In the genomic region with DNA sequence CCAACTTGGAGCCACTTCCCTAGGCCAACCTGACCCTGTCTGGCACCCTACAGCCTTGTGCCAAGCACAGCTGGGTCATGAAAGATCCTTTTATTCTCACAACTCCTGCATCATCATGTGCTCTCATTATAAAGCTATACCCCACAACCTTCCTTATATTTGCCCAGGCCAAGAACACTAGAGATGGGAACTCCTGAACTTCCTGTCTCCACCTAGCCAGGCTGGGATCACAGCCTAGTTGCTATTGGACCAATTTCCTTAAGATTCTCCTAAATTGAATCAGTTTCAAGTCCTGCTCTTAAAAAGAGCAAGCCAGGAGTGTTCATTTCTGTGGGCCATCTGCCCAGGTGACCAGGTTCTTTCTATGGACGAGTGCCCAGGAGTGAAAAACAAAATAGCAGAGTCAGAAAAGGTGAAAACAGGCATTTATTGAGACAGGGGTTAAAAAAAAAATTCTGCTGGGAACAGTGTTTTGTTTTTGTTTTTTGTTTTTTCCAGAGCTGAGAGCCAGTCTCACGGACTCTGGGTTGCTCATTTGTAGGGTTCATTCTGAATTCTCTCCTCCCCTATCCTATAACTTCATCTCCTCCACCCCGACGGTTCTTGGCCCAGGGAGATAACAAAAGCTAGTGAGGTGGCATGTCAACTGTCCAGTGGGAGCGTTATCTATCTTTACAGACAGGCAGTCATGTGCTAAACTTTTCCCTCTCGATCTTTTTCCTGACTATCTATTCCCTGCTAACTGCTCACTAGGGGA, we compare ENCODE assay signal across 8 mouse cellular contexts. TPM values are rescaled to one million over a fixed set of nuclear protein-coding genes. Genes with fewer than 3 reads are reported as not detected.
A peak's percentile ranks its signal among the peaks of the same experiment; 100 is the strongest.
DNase-seq lines count a peak whose midpoint lies in the region; ATAC-seq and TF ChIP-seq lines count a peak whose summit lies in the region.

No protein-coding gene starts in this region.

- peak overlapping the region; percentile 89 for H3K27ac ChIP-seq in kidney, postnatal 0 days
- peak overlapping the region; percentile 69 for H3K27ac ChIP-seq in bone marrow macrophage, adult 2 months (ENCODE audit: insufficient read depth, low read depth, low read length)
- peak overlapping the region; percentile 89 for H3K27ac ChIP-seq in forebrain, postnatal 0 days (ENCODE audit: low read depth, low read length)
- H3K27ac ChIP-seq in liver, embryonic 16.5 days (ENCODE audit: low read length) = peak overlapping the region; percentile 100

- H3K27me3 ChIP-seq in kidney, postnatal 0 days (ENCODE audit: insufficient read depth, low read length) = no peaks in the 10 kb centered on the region
- H3K27me3 ChIP-seq in forebrain, postnatal 0 days (ENCODE audit: insufficient read depth, low read length) = no peaks in the 10 kb centered on the region
- H3K27me3 ChIP-seq in liver, embryonic 16.5 days (ENCODE audit: control insufficient read depth, insufficient read depth, low read depth, low read length) = no peaks in the 10 kb centered on the region

- H3K9me3 ChIP-seq in kidney, postnatal 0 days (replicated peaks; ENCODE audit: low read length) = no peaks in the 10 kb centered on the region
- H3K9me3 ChIP-seq in forebrain, postnatal 0 days (ENCODE audit: low read length) = no peaks in the 10 kb centered on the region
- no peaks in the 10 kb centered on the region for H3K9me3 ChIP-seq in liver, embryonic 16.5 days (replicated peaks; ENCODE audit: control insufficient read depth, low read length)

- H3K4me2 ChIP-seq in kidney, postnatal 0 days (ENCODE audit: low read length) = peak overlapping the region; percentile 65
- H3K4me2 ChIP-seq in forebrain, postnatal 0 days (ENCODE audit: low read depth) = peak overlapping the region; percentile 83
- peak overlapping the region; percentile 85 for H3K4me2 ChIP-seq in liver, embryonic 16.5 days (ENCODE audit: low read depth, low read length)

- peak overlapping the region; percentile 79 for H3K4me3 ChIP-seq in kidney, postnatal 0 days (replicated peaks; ENCODE audit: low read depth, low read length)
- H3K4me3 ChIP-seq in bone marrow macrophage, adult 2 months (ENCODE audit: insufficient read depth, low read length) = peak overlapping the region; percentile 56
- peak overlapping the region; percentile 89 for H3K4me3 ChIP-seq in forebrain, postnatal 0 days (ENCODE audit: low read depth, low read length)
- peak overlapping the region; percentile 97 for H3K4me3 ChIP-seq in liver, embryonic 16.5 days (ENCODE audit: low read depth, low read length)

- TF ChIP-seq POLR2A in bone marrow macrophage, adult 2 months (IDR thresholded peaks at IDR 0.05; ENCODE audit: borderline replicate concordance, low read depth, low read length) = no peak

- no peak for ATAC-seq in kidney, postnatal 0 days (replicated peaks; ENCODE audit: low FRiP score, low read depth)
- ATAC-seq in forebrain, postnatal 0 days = 0 out of 2 replicates have a peak, but pooled peaks have one; percentile 1
- peak; percentile 85 for ATAC-seq in liver, embryonic 16.5 days (ENCODE audit: low read depth)

- no peaks in the 10 kb centered on the region for H3K36me3 ChIP-seq in kidney, postnatal 0 days (ENCODE audit: insufficient read depth, low read length)
- no peaks in the 10 kb centered on the region for H3K36me3 ChIP-seq in forebrain, postnatal 0 days (ENCODE audit: insufficient read depth)
- no peaks in the 10 kb centered on the region for H3K36me3 ChIP-seq in liver, embryonic 16.5 days (ENCODE audit: control insufficient read depth, insufficient read depth)

- H3K9ac ChIP-seq in kidney, postnatal 0 days (ENCODE audit: low read depth, low read length) = peak overlapping the region; percentile 80
- peak overlapping the region; percentile 87 for H3K9ac ChIP-seq in forebrain, postnatal 0 days
- peak overlapping the region; percentile 98 for H3K9ac ChIP-seq in liver, embryonic 16.5 days (ENCODE audit: low read depth, low read length)

- 7% methylated on average over 6 of the region's 6 CpGs for WGBS in kidney, postnatal 0 days
- WGBS in forebrain, postnatal 0 days = 12% methylated on average over 6 of the region's 6 CpGs
- WGBS in liver, embryonic 16.5 days (ENCODE audit: insufficient replicate concordance) = 3% methylated on average over 6 of the region's 6 CpGs

- TF ChIP-seq CTCF in kidney, postnatal 0 days (IDR thresholded peaks at IDR 0.05; ENCODE audit: low read depth) = no peak
- no peak for TF ChIP-seq CTCF in bone marrow macrophage, adult 2 months (IDR thresholded peaks at IDR 0.05; ENCODE audit: low read depth, low read length)
- no peak for TF ChIP-seq CTCF in forebrain, postnatal 0 days (IDR thresholded peaks at IDR 0.05; ENCODE audit: low read depth)

- no peak for DNase-seq in kidney, postnatal 0 days (ENCODE audit: low spot score)
- no peak for DNase-seq in kidney, adult 8-10 months
- no peak for DNase-seq in forebrain, postnatal 0 days
- DNase-seq in embryo, embryonic 11 days = no peak
- DNase-seq in thymus, postnatal 36 days = no peak
- no peak for DNase-seq in adrenal gland, postnatal 36 days

- H3K4me1 ChIP-seq in kidney, postnatal 0 days (replicated peaks; ENCODE audit: insufficient read depth, low read length) = peaks cover 20% of the 10 kb centered on the region
- peaks cover 23% of the 10 kb centered on the region for H3K4me1 ChIP-seq in bone marrow macrophage, adult 2 months (ENCODE audit: control insufficient read depth, insufficient read depth, low read length)
- H3K4me1 ChIP-seq in forebrain, postnatal 0 days (ENCODE audit: insufficient read depth) = peaks cover 14% of the 10 kb centered on the region
- H3K4me1 ChIP-seq in liver, embryonic 16.5 days (ENCODE audit: control insufficient read depth, low read depth, low read length) = peaks cover 48% of the 10 kb centered on the region

RNA-seq across cellular contexts. Expression of gene Rabgef1, which starts 0.8 kb away (rescaled TPM):
- 28.1 and 31.8 TPM in 2 replicates for polyA plus RNA-seq in kidney, postnatal 0 days (2015; fragmentation: Nextera tagmentation; extraction: Ambion mirVana)
- polyA plus RNA-seq in bone marrow macrophage, adult 2 months (2012; ENCODE audit: insufficient read depth, insufficient read length, missing spikeins) = 22.3 and 25.4 TPM in 2 replicates
- 23.0 and 26.8 TPM in 2 replicates for total RNA-seq in forebrain, postnatal 0 days (2014; rRNA removed)
- 23.8 and 32.5 TPM in 2 replicates for polyA plus RNA-seq in forebrain, postnatal 0 days (2015; fragmentation: Nextera tagmentation; extraction: Ambion mirVana)
- 20.9 and 23.1 TPM in 2 replicates for polyA plus RNA-seq in liver, embryonic 16.5 days (2015; fragmentation: Nextera tagmentation; extraction: Ambion mirVana)
- total RNA-seq in adrenal gland, postnatal 36 days (2021) = 10 to 100 TPM; 39.3 to 47.9 TPM

RNA-seq across cellular contexts. Expression of gene Kctd7, which starts 26.2 kb away (rescaled TPM):
- polyA plus RNA-seq in kidney, postnatal 0 days (2015; fragmentation: Nextera tagmentation; extraction: Ambion mirVana) = 4.0 and 4.2 TPM in 2 replicates
- polyA plus RNA-seq in bone marrow macrophage, adult 2 months (2012; ENCODE audit: insufficient read depth, insufficient read length, missing spikeins) = 4.8 and 5.8 TPM in 2 replicates
- 16.7 and 22.4 TPM in 2 replicates for total RNA-seq in forebrain, postnatal 0 days (2014; rRNA removed)
- polyA plus RNA-seq in forebrain, postnatal 0 days (2015; fragmentation: Nextera tagmentation; extraction: Ambion mirVana) = 7.4 and 10.7 TPM in 2 replicates
- 5.7 and 7.0 TPM in 2 replicates for polyA plus RNA-seq in liver, embryonic 16.5 days (2015; fragmentation: Nextera tagmentation; extraction: Ambion mirVana)
- 10 to 100 TPM in 1 of 2 experiments, 1 to 10 TPM in 1; 8.6 to 14.6 TPM for total RNA-seq in adrenal gland, postnatal 36 days (2021)

RNA-seq across cellular contexts. Expression of gene Tmem248, which starts 46.0 kb away (rescaled TPM):
- 33.6 and 41.1 TPM in 2 replicates for polyA plus RNA-seq in kidney, postnatal 0 days (2015; fragmentation: Nextera tagmentation; extraction: Ambion mirVana)
- 30.3 and 33.4 TPM in 2 replicates for polyA plus RNA-seq in bone marrow macrophage, adult 2 months (2012; ENCODE audit: insufficient read depth, insufficient read length, missing spikeins)
- total RNA-seq in forebrain, postnatal 0 days (2014; rRNA removed) = 29.8 and 45.8 TPM in 2 replicates
- polyA plus RNA-seq in forebrain, postnatal 0 days (2015; fragmentation: Nextera tagmentation; extraction: Ambion mirVana) = 20.6 and 29.1 TPM in 2 replicates
- polyA plus RNA-seq in liver, embryonic 16.5 days (2015; fragmentation: Nextera tagmentation; extraction: Ambion mirVana) = 21.8 and 24.0 TPM in 2 replicates
- 10 to 100 TPM; 68.0 to 74.2 TPM for total RNA-seq in adrenal gland, postnatal 36 days (2021)
